Mouse (Mus musculus): ENCODE results near the gene Cacnb4. TPM values are rescaled to one million over a fixed set of nuclear protein-coding genes. Genes with fewer than 3 reads are reported as not detected.
A peak's percentile ranks its signal among the peaks of the same experiment; 100 is the strongest.

Gene Cacnb4
- total RNA-seq, 2 experiments from 2014 or later, result 143 to 154 TPM

DNA sequence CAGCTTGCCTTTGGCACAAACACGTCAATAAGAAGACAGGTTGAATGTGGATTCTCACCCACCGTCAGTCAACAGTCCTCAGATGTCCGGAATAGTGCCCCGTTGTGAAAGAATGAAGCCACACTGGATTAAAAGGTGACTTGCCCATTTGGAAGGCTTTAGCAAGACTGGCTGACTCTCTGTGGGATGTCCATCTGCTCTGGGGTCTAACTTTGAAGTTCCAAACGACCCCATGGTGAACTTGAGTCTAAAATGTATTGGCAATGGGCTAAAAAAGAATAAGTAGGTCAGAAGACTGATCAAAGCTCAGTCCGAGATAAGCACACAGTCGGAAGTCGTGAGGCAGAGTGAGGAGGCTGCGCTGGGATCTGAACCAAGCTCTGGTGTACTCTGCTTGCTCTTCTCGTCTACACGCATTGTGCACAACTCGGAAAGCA is 177.5 kb downstream of the Cacnb4 start:
- intact Hi-C loops (cut with DNase I), result no loop called here
- no peak for DNase-seq (ENCODE audit: low spot score in 2 of 2)

DNA sequence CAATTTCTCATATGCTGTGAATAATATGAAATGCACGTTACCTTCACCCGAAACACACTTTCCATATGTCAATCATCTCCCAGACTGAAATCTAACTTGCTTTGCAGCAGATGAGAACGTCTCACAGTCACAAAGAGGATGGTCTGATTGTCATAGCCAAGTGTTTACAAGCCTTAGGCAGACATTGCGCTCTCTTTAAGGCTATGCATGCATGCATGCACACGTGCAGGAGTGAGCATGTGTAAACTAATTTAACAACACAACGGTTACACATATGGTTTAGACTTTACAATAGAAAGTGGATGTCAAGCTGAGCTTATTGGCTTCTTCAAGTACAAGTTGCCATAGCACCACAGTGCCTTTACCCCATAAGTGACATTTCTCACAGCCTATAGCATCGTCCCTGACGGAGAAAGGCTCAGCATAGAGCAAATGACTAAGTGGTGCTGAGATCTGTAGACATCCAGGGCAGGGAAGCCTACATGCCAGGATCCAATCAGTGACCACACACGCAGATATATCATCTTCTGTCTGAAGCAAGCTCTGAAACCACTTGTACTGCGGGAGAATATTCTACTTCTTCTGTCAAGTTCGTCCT is 181.4 kb downstream of the Cacnb4 start:
- peak in 1 of 2 experiments; percentile 82 for DNase-seq (ENCODE audit: low spot score in 2 of 2)
- intact Hi-C loops (cut with DNase I), result no loop called here

DNA sequence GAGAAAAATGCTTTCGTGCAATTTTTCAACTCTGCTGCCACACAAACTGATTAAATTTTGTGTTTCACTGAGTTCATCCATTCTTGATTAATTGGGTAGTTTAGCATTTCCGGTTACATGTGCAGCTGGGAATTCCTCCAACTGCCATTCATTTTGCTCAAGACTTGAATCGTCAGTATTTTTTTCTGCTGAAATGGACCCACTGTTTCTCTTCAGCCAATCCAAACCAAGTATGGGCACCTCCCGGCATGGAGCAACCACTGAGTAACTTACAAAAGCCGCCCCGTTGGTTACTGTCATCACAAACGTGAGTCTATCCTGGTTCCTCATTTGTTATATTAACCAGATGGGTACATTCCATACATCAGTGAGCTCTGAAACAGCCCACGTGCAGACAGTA is 182.4 kb downstream of the Cacnb4 start:
- intact Hi-C loops (cut with DNase I), result no loop called here
- DNase-seq (ENCODE audit: low spot score in 2 of 2), result no peak

DNA sequence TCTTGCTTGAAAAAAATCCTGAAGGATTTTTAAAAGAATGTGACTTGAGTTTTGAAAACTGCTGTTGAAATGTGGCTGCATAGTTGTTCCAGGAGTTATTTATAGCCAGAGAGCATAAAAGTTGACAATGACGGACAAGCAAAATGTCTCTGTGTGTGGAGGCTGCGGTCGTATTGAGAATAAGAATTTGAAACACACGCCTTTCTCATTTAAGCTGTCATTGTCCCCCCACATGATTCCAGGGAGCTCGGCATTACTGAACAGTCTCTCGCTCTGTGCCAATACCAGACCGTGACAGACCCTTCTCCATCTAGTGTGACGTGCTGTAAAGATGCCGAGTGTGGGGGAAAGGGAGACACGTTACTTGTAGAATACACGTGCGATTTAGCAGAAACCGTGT is 183.8 kb downstream of the Cacnb4 start:
- intact Hi-C loops (cut with DNase I), result no loop called here
- no peak for DNase-seq (ENCODE audit: low spot score in 2 of 2)

DNA sequence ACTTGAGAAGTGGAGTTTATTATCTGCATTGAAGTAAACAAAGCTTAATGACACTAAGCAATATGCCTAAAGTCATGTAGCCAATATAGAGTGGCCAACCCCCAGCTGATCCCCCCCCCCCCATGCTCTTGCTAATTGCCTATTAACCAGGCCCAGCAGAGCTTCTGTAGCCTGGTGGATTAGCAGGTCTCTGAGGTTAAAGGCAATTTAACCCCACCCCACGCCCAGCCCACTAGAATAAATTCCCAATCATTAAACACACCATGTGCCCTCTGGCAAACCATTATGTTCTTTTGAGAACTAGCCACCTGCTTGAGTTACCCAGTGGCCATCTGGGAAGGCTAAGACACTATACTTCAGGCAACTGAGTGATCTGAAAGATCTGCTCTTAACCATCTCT is 186.8 kb downstream of the Cacnb4 start:
- no peak for DNase-seq (ENCODE audit: low spot score in 2 of 2)
- intact Hi-C loops (cut with DNase I), result no loop called here

DNA sequence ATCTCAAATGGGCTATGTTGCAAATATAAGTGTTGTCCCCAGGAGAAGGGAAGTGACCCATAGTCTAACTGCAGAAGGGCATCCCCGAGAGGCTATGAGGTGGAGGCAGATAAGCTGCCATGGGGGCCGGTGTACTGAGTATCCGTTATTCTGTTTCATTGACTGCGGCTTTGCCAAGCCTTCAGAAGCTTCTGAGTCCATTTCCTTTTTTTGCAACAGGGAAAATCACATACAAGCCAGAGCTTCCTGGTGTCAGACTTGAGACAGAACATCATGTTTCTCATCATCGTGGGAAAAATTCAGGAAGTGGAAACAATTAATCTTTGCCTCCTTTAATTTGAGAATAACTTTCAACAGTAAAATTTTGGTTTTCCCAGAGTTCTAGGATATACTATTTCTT is 193.1 kb downstream of the Cacnb4 start:
- DNase-seq (ENCODE audit: low spot score in 2 of 2), result no peak
- intact Hi-C loops (cut with DNase I), result no loop called here

DNA sequence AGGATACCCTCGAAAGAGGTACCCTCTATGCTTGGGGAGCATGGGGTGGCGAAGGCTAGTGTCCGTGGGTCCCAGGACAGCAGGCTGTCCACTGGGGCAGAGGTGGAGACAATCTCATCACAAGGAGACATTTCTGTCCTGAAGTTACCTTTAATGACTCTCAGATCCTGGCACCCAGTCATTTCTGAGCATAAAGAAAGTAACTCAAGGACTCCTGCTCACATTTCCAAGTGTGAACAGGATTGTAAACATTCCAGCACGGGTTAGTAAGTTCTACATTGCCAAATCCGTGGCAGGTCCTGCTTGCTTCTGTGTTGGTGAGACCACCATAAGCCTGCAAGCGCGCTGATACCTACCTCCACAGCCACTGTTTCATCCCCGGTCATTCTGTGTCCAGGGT is 196.2 kb downstream of the Cacnb4 start:
- DNase-seq (ENCODE audit: low spot score in 2 of 2), result no peak
- intact Hi-C loops (cut with DNase I), result no loop called here

DNA sequence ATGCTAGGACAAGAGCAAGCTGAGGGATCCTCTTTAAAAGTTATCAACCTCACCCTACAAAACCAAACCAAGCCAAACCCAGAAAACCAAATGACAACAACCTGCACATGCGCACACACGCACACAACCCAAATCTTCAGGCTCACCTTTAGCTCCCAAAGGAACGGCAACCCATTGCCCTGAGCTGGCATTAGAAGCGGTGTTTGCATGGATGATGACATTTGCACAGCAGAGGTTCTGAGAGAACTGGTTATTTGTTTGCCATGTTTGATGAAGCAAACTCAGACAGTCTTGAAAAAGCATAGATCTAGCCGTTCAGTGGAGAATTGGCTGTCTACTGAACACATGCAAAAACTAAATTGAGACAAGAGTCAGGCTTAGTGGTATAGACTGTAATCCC is 198.1 kb downstream of the Cacnb4 start:
- DNase-seq (ENCODE audit: low spot score in 2 of 2), result no peak
- intact Hi-C loops (cut with DNase I), result no loop called here

DNA sequence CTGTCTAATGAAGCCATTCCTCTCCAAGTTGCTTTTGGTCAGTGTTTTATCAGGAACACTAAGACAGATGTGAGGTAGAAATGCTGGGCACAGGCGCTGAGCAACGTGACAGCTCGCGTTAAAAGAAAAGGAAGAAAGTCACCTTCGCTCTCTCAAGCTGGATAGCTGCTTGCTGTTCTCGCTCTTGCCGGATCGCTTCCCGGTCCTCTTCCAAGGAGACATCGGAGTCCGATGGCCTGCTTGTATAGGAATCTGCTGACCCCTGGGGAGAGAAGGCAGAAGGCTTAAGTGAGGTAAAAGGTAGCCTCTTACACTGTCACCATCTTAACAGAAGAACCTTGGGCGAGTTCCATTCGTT is 199.1 kb downstream of the Cacnb4 start:
- intact Hi-C loops (cut with DNase I), result no loop called here

DNA sequence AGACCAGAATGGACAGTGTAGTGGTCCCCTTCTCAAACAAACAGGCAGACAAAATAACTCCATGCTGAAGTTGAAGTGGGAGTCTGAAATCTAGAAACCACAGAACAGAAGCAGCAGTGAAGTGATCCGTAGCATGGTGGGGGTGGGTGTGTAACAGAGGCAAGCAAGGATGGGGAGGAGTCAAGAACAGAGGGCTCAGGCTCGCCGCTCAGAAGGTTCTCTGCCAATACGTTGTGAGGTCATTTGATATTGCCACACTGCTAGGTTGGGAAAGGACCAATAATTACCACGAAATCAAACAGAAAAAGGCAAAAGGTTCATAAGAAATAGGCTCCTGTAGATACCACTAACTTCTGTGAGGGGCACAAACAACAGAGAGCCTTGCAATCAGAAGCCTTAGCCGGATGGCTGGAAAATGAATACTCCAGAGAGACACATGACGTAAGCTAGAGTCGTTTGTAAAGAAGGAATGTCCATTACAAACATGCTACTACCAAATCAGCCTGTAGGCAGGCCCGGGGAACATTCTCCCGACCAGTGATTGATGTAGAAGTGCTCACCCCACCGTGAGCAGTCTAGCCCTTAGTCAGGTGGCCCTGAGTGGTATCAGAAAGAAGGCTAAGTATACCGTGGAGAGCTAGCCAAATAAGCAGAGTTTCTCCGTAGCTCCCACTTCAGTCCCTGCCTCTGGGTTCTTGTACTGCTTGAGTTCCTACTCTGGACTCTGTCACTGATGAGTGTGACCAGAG is 199.7 kb downstream of the Cacnb4 start:
- intact Hi-C loops (cut with DNase I), result no loop called here
- DNase-seq (ENCODE audit: low spot score in 2 of 2), result no peak

More for the DNA sequence above, 199.1 kb downstream of the Cacnb4 start:
- DNase-seq (ENCODE audit: low spot score in 2 of 2), result no peak

DNA sequence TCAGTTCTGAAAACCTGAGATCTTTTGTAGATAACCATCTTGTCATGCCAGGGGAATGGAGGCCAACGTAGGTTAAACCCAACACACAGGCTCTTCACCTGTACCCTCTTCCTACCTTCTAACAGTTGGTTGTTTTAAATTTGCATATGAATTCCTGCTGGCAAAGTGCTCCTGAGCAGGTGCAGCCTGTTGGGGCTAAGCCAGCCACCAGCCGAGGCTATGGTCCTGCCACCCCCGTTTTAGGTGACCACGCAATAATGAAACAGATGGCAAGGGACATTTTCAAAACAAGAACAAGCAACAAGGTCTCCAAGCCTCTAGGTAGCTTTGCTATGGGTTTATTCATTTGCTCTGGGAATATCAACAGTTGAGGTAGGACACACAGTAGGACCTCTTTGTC is 200.8 kb downstream of the Cacnb4 start:
- no peak for DNase-seq (ENCODE audit: low spot score in 2 of 2)
- intact Hi-C loops (cut with DNase I), result no loop called here

DNA sequence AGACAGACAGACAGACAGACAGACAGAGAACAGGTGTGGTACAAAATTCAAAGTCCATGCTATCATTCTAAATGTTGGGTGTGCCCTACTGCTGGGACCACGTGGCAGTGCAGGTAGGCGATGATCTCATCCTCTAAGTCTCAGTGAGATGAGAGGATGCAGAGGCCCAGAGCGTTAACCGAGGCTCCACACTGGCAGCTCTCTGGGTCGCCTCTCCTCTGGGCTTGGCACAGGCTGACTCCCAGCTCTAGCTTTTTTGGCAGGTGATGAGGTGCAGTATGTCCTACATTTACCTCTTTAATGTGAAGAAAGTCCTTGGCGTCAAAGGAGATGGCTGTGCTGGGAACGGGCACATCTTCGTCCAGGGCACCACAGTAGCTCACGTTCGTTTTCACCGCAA is 202.1 kb downstream of the Cacnb4 start:
- intact Hi-C loops (cut with DNase I), result no loop called here

DNA sequence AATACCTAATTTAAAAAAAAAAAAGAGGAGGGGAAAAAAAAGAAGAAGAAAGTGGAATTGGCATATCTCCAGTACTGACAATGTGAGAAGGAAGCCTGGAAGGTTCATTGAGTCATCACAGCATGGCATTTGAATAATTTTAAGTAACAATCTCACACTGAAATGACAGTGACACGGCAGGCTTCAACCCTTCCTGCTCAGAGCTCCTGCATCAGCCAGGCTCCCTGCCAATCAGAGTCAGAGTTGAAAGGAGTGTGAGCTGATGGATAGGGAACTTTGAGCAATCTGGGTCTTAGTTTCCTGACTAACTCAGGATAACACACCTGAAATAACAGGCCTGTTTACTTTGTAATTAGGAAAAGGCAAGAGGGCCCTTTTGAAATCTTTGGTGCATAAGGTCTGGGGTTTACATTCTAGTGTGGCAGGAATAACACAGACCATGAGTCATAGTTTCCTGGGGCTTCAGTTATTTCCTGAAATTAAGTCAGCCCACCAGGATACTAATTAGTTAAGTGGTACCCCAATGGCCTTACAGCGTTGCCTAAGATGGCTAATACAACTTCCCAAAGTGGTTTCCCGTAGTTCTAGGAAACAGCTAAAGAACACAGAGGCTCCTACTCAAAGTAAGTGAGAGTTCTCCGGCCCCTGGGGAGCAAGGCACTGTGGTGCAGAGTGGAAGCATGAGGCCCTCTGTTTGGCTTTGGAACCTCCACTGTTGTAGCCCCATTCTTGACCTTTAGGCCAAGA is 204.9 kb downstream of the Cacnb4 start:
- intact Hi-C loops (cut with DNase I), result no loop called here
- DNase-seq (ENCODE audit: low spot score in 2 of 2), result no peak

More for the DNA sequence above, 202.1 kb downstream of the Cacnb4 start:
- DNase-seq (ENCODE audit: low spot score in 2 of 2), result no peak

DNA sequence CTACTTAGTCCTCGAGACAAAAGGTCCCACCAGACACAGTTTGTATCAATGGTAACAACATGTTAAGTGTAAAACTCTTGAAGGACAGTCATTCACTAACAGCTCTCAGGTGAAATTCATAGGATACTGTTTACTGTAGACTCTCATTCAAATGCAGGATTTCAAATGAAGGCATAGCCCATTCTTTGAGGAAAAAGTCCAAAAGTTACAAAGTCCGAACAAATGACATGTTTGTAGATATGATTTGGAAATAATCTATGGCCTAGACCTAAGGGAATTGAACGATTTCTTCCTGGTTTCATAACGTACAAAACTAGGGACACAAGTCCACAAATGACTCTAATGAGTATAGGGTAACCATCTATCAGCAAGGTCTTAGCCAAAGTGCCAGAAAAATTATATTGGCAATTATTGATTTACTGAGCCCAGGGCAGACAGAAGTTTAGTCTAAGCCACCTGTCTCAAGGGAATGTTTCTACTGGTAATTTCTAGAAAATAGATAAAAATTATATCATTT is 206.5 kb downstream of the Cacnb4 start:
- intact Hi-C loops (cut with DNase I), result no loop called here
- DNase-seq (ENCODE audit: low spot score in 2 of 2), result no peak

DNA sequence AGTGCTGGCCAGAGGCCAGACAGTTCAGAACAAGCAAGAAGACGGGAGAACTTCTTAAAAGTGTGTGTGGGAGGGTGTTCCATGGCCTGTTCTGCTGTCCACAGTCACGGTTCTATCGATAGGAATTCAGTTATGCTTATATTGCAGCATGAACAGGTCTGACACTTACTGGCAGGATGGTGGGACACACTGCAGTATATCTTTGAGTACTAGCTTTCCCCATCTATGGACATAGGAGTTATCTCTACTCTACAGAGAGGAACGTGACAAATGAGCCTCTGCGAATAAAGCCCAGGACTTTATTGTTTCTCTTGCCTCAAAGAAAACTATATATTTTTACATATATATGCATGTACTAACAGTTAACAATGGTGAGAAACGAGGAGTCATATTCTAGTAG is 209.0 kb downstream of the Cacnb4 start:
- no peak for DNase-seq (ENCODE audit: low spot score in 2 of 2)

DNA sequence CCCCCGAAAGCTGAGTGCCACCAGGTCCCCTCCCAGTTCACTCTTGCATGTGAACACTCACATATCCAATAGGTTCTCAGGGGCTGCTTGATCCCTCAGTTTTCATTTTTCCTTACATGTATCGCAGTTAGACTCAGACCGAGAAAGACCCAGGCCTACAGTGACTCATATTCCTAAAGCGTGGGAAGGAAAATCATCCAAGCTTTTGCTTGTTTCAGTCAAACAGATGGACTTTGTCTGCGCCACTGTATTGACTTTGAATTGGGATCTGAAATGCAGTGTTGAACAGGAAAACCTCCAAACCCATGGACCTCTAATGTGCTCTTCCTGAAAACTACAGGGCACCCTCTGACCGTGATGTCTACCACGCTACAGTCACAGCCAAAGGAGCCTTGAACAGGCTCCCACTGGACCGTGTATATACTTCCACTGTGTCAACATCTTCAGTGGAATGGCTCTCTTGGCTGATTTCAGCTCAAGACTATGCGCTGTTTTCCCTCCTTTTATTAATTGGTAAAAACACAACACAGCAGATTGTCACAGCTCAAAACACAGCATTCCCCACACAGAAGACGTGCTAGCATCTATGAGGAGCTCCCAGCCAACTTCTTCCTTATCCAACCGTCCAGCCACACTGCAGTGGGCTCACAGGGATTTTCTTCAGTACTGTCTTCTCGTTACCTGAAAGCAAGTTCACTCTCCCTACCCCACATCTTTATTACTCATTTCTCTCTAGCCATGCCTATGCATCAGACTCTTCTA is 215.2 kb downstream of the Cacnb4 start:
- no peak for DNase-seq (ENCODE audit: low spot score in 2 of 2)
- intact Hi-C loops (cut with DNase I), result no loop called here

More for the DNA sequence above, 209.0 kb downstream of the Cacnb4 start:
- intact Hi-C loops (cut with DNase I), result no loop called here

DNA sequence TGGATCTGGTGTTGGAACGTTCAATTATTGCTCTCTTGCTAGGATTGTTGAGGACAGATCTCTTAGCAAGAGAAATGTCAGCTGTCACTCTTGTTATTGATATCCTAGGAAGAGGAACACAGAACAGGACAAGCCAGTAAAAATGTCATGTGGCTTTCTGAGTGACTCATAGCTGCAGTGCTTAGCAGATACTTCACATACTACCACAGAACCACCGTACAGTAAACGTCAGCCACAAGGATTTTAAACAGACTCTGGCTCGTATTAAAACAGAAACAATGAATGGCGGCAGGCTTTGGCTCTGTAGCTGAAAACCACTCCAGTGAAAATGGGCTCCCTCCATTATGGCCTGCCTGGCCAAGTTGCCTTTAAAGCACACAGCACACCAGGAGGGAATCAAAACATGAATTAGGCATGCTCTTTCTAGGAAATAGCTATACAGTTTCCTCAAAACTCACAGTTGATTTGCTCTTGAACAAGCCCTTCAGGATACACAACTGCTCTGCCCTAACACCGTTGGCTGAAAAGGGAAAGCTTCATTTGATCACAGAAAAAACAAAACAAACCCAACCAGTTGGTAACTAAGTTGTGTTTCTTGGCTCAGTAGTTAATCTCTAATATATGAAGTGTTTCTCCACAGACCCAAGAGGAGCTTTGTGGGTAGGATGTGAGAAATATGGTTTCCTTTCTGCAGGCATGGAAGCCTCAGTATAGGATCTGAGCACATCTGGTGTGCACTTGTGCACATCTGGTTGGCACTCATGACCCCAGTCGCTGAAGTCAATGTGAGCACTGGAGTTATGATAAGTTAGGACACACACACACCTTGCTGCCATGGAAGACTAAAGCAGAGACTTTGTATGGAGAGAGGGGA is 220.8 kb downstream of the Cacnb4 start:
- intact Hi-C loops (cut with DNase I), result no loop called here
- DNase-seq (ENCODE audit: low spot score in 2 of 2), result no peak

DNA sequence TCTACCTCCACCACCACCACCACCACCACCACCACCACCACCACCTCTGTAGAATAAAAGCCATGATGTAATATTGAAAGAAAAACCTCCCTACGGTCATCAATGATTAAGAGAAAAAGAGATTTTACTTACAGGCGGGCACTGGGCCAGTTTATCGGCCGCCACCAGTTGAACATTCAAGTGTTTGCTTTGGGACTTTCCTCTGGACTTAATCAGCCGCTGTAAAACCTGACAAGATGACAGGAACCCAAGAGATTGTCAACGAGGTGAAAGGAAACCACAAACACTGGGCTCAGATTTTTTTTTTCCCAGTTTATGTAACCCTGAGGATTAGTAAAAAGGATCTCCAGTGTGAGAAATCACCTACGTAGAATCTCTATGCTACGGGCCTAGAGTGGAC is 226.8 kb downstream of the Cacnb4 start:
- no peak for DNase-seq (ENCODE audit: low spot score in 2 of 2)
- intact Hi-C loops (cut with DNase I), result no loop called here

DNA sequence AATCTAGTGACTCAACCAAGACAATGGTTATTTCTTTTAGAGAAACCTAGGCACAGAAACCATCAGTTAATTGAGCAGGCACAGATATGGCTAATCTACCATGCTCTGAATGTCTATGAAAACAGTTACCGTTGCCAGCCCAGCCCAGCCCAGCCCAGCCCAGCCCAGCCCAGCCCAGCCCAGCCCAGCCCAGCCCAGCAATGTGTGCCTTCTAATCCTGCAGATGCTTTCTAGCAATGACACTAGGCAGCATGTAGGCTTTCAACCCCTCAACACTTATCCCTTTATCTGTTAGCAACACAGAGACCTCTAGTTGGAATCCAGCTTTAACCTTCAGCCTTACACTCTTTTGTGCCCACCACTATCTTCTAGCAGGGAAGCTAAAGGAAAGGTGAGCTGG is 227.7 kb downstream of the Cacnb4 start:
- intact Hi-C loops (cut with DNase I), result no loop called here
- DNase-seq (ENCODE audit: low spot score in 2 of 2), result no peak
